Mouse (Mus musculus) stomach, embryonic 15.5 days (tissue): ENCODE results near the gene Pld4. TPM values are rescaled to one million over a fixed set of nuclear protein-coding genes. Genes with fewer than 3 reads are reported as not detected.

Source experiments
- ATAC-seq: fragments of 200-750 bp; cut with Nextera tagmentation; 2 replicates; pipeline ENCODE4 v1.8.0; 2017; ENCODE audit warnings: low read depth, moderate number of reproducible peaks, moderate TSS enrichment; ENCODE audit not compliant: insufficient read depth, low FRiP score
- H3K27ac ChIP-seq: fragments of 300-500 bp; sonication (generic); 2 replicates; pipeline ENCODE4 v1.5.1; 2015; ENCODE audit warnings: mild to moderate bottlenecking, inconsistent platforms
- H3K27me3 ChIP-seq: fragments of 300-500 bp; sonication (generic); replicated peaks from 2 replicates; pipeline ENCODE4 v1.6.1; 2015; ENCODE audit warnings: inconsistent platforms
- H3K36me3 ChIP-seq: fragments of 300-500 bp; sonication (generic); 2 replicates; pipeline ENCODE4 v1.6.1; 2015; ENCODE audit warnings: inconsistent platforms
- H3K4me1 ChIP-seq: fragments of 300-500 bp; sonication (generic); 2 replicates; pipeline ENCODE4 v1.6.1; 2015; ENCODE audit warnings: inconsistent platforms
- H3K4me2 ChIP-seq: fragments of 300-500 bp; sonication (generic); 2 replicates; pipeline ENCODE4 v1.6.1; 2015; ENCODE audit warnings: mild to moderate bottlenecking, inconsistent platforms
- H3K4me3 ChIP-seq: fragments of 300-500 bp; sonication (generic); replicated peaks from 2 replicates; pipeline ENCODE4 v1.5.1; 2015; ENCODE audit warnings: inconsistent platforms
- H3K9ac ChIP-seq: fragments of 300-500 bp; sonication (generic); 2 replicates; pipeline ENCODE4 v1.6.1; 2015; ENCODE audit warnings: inconsistent platforms
- H3K9me3 ChIP-seq: fragments of 300-500 bp; sonication (generic); 2 replicates; pipeline ENCODE4 v1.6.1; 2016; ENCODE audit warnings: inconsistent platforms
- WGBS: fragments of 180-500 bp; shearing (Covaris S2); methylation state at CpG from one replicate; pipeline ENCODE4 v1.1.7; 2015; 5-methylcytosine and 5-hydroxymethylcytosine counted together
- polyA plus RNA-seq: library from polyadenylated mRNA; unstranded; fragments of >200 nt; fragmentation: Nextera tagmentation; extraction: Ambion mirVana; gene quantifications from 2 replicates; pipeline ENCODE4 v1.2.1, GENCODE M21; 2015

The Pld4 gene
- polyA plus RNA-seq, 1 experiment from 2014 or later, result 16.8 TPM

- Histone ChIP-seq H3K4me3 (no peak overlapping the region), H3K27me3 (peaks cover 17% of the 10 kb centered on the region), H3K36me3 (no peaks in the 10 kb centered on the region), H3K4me1 (peaks cover 81% of the 10 kb centered on the region), H3K27ac (peak overlapping the region; percentile 74), H3K9ac (no peak overlapping the region), H3K4me2 (peak overlapping the region; percentile 19; the same call in 1 of the 2 replicates), H3K9me3 (no peaks in the 10 kb centered on the region)
- no peak for ATAC-seq
- WGBS, result 19% methylated on average over 5 of the region's 5 CpGs
These were observed 37.9 kb downstream of the Pld4 start for GRCm38 (mm10) chr12:112798332-112798681.

GRCm38 (mm10) chr12:112798716-112799115 is 38.3 kb downstream of the Pld4 start:
- H3K4me2 ChIP-seq, result no peak overlapping the region
- H3K4me3 ChIP-seq, result no peak overlapping the region
- no peaks in the 10 kb centered on the region for H3K36me3 ChIP-seq
- H3K4me1 ChIP-seq, result peaks cover 77% of the 10 kb centered on the region
- H3K9ac ChIP-seq, result no peak overlapping the region
- H3K27me3 ChIP-seq, result peaks cover 18% of the 10 kb centered on the region
- ATAC-seq, result no peak
- no peaks in the 10 kb centered on the region for H3K9me3 ChIP-seq
- WGBS, result 47% methylated on average over 5 of the region's 5 CpGs
- H3K27ac ChIP-seq, result peak overlapping the region; percentile 65; the same call in 1 of the 2 replicates

GRCm38 (mm10) chr12:112799237-112799970 is 38.9 kb downstream of the Pld4 start:
- H3K4me2 ChIP-seq, result no peak overlapping the region
- H3K9me3 ChIP-seq, result no peaks in the 10 kb centered on the region
- H3K9ac ChIP-seq, result no peak overlapping the region
- peaks cover 70% of the 10 kb centered on the region for H3K4me1 ChIP-seq
- H3K27ac ChIP-seq, result no peak overlapping the region
- peaks cover 18% of the 10 kb centered on the region for H3K27me3 ChIP-seq
- H3K36me3 ChIP-seq, result no peaks in the 10 kb centered on the region
- no peak for ATAC-seq
- no peak overlapping the region for H3K4me3 ChIP-seq
- 80% methylated on average over 10 of the region's 10 CpGs for WGBS

- Histone ChIP-seq H3K9me3 (no peaks in the 10 kb centered on the region), H3K4me3 (no peak overlapping the region), H3K4me1 (peaks cover 63% of the 10 kb centered on the region), H3K9ac (no peak overlapping the region), H3K27me3 (peaks cover 18% of the 10 kb centered on the region), H3K27ac (no peak overlapping the region), H3K36me3 (no peaks in the 10 kb centered on the region), H3K4me2 (no peak overlapping the region)
- 10% methylated on average over 4 of the region's 4 CpGs for WGBS
- ATAC-seq, result peak; percentile 6; the same call in 1 of the 2 replicates
These were observed 40.0 kb downstream of the Pld4 start for GRCm38 (mm10) chr12:112800476-112800875.

GRCm38 (mm10) chr12:112801864-112802846 is 41.7 kb downstream of the Pld4 start, which contains the start of gene Ahnak2:
Gene Ahnak2, minus strand, starts transcription at chr12:112802657.
- no peaks in the 10 kb centered on the region for H3K9me3 ChIP-seq
- H3K4me2 ChIP-seq, result peak within 1 kb of the TSS; percentile 100
- peak within 1 kb of the TSS; percentile 52 for H3K4me3 ChIP-seq
- peak; percentile 45; the same call in 1 of the 2 replicates for ATAC-seq
- H3K27me3 ChIP-seq, result peaks cover 18% of the 10 kb centered on the region
- no peak within 1 kb of the TSS for H3K9ac ChIP-seq
- peaks cover 46% of the 10 kb centered on the region for H3K4me1 ChIP-seq
- 3% methylated on average over 56 of the region's 69 CpGs for WGBS
- H3K27ac ChIP-seq, result no peak within 1 kb of the TSS
- no peaks in the 10 kb centered on the region for H3K36me3 ChIP-seq

GRCm38 (mm10) chr12:112802917-112803316 is 42.5 kb downstream of the Pld4 start:
- 18% methylated on average over 3 of the region's 3 CpGs for WGBS
- ATAC-seq, result no peak
- H3K9me3 ChIP-seq, result no peaks in the 10 kb centered on the region
- peaks cover 38% of the 10 kb centered on the region for H3K4me1 ChIP-seq
- H3K36me3 ChIP-seq, result no peaks in the 10 kb centered on the region
- peak overlapping the region; percentile 100; the same call in 1 of the 2 replicates for H3K4me2 ChIP-seq
- no peak overlapping the region for H3K4me3 ChIP-seq
- H3K27ac ChIP-seq, result no peak overlapping the region
- H3K27me3 ChIP-seq, result peaks cover 18% of the 10 kb centered on the region
- H3K9ac ChIP-seq, result no peak overlapping the region

- WGBS, result 39% methylated on average over 13 of the region's 13 CpGs
- Histone ChIP-seq H3K4me2 (no peak overlapping the region), H3K36me3 (no peaks in the 10 kb centered on the region), H3K27me3 (peaks cover 18% of the 10 kb centered on the region), H3K9ac (no peak overlapping the region), H3K27ac (no peak overlapping the region), H3K4me1 (peaks cover 35% of the 10 kb centered on the region), H3K9me3 (no peaks in the 10 kb centered on the region), H3K4me3 (no peak overlapping the region)
- ATAC-seq, result no peak
These were observed 43.6 kb downstream of the Pld4 start for GRCm38 (mm10) chr12:112804046-112804445.

- no peaks in the 10 kb centered on the region for H3K9me3 ChIP-seq
- no peaks in the 10 kb centered on the region for H3K36me3 ChIP-seq
- H3K4me3 ChIP-seq, result no peak overlapping the region
- peaks cover 31% of the 10 kb centered on the region for H3K4me1 ChIP-seq
- H3K27ac ChIP-seq, result no peak overlapping the region
- H3K9ac ChIP-seq, result no peak overlapping the region
- H3K4me2 ChIP-seq, result no peak overlapping the region
- WGBS, result 67% methylated on average over 6 of the region's 6 CpGs
- peaks cover 13% of the 10 kb centered on the region for H3K27me3 ChIP-seq
- no peak for ATAC-seq
These were observed 45.6 kb downstream of the Pld4 start for GRCm38 (mm10) chr12:112806044-112806443.

GRCm38 (mm10) chr12:112807796-112808195 is 47.3 kb downstream of the Pld4 start:
- 78% methylated on average over 4 of the region's 4 CpGs for WGBS
- no peak for ATAC-seq

GRCm38 (mm10) chr12:112808212-112808586 is 47.7 kb downstream of the Pld4 start:
- H3K9me3 ChIP-seq, result no peaks in the 10 kb centered on the region
- H3K4me1 ChIP-seq, result peaks cover 16% of the 10 kb centered on the region
- no peak for ATAC-seq
- H3K27ac ChIP-seq, result no peak overlapping the region
- H3K36me3 ChIP-seq, result 0 out of 2 replicates have a peak, but pooled peaks cover 7% of the 10 kb centered on the region
- H3K4me3 ChIP-seq, result peak overlapping the region; percentile 74
- peak overlapping the region; percentile 95 for H3K4me2 ChIP-seq
- peaks cover 2% of the 10 kb centered on the region; the same call in 1 of the 2 replicates for H3K27me3 ChIP-seq
- WGBS, result 67% methylated on average over 5 of the region's 5 CpGs
- H3K9ac ChIP-seq, result no peak overlapping the region

More at GRCm38 (mm10) chr12:112807796-112808195, 47.3 kb downstream of the Pld4 start:
- 0 out of 2 replicates have a peak, but pooled peaks cover 6% of the 10 kb centered on the region for H3K36me3 ChIP-seq
- no peaks in the 10 kb centered on the region for H3K9me3 ChIP-seq
- H3K4me2 ChIP-seq, result no peak overlapping the region
- peaks cover 5% of the 10 kb centered on the region; the same call in 1 of the 2 replicates for H3K27me3 ChIP-seq
- H3K4me3 ChIP-seq, result no peak overlapping the region
- H3K27ac ChIP-seq, result no peak overlapping the region
- H3K4me1 ChIP-seq, result peaks cover 20% of the 10 kb centered on the region
- no peak overlapping the region for H3K9ac ChIP-seq

GRCm38 (mm10) chr12:112808587-112809364 is 48.3 kb downstream of the Pld4 start, which contains the start of gene Clba1:
Gene Clba1, plus strand, starts transcription at chr12:112808937.
- H3K27ac ChIP-seq, result no peak within 1 kb of the TSS
- H3K36me3 ChIP-seq, result 0 out of 2 replicates have a peak, but pooled peaks cover 7% of the 10 kb centered on the region
- H3K9me3 ChIP-seq, result no peaks in the 10 kb centered on the region
- H3K4me1 ChIP-seq, result peaks cover 16% of the 10 kb centered on the region
- H3K4me2 ChIP-seq, result peak within 1 kb of the TSS; percentile 95
- H3K9ac ChIP-seq, result peak within 1 kb of the TSS; percentile 39; the same call in 1 of the 2 replicates
- peak within 1 kb of the TSS; percentile 74 for H3K4me3 ChIP-seq
- 1% methylated on average over 64 of the region's 64 CpGs for WGBS
- peak; percentile 86 for ATAC-seq
- H3K27me3 ChIP-seq, result no peaks in the 10 kb centered on the region
